Mouse (Mus musculus) MEL (cell line): ENCODE results near the gene Nfia. TPM values are rescaled to one million over a fixed set of nuclear protein-coding genes. Genes with fewer than 3 reads are reported as not detected.

ENCODE experiments used
- DNase-seq: peaks from one replicate; pipeline ENCODE4 v3.0.0; 2011; ENCODE audit warnings: low read depth, low spot score
- H3K27ac ChIP-seq: 2 replicates; pipeline ENCODE4 v1.5.1; 2012; ENCODE audit warnings: low read depth, mild to moderate bottlenecking, control low read depth, low read length, moderate library complexity; ENCODE audit not compliant: control insufficient read depth
- H3K27me3 ChIP-seq, 2 experiments: fragments of 150-350 bp in 1 of 2; sonication (generic) in 1 of 2; 2 replicates each; pipeline ENCODE4 v1.6.1; 2012; ENCODE audit warnings: low read length in 2 of 2, mild to moderate bottlenecking in 2 of 2, improper control_type of control experiment in 1 of 2, moderate library complexity in 1 of 2; ENCODE audit not compliant: insufficient read depth in 2 of 2, control insufficient read depth in 1 of 2
- H3K36me3 ChIP-seq, 2 experiments: 2 replicates each; pipeline ENCODE4 v1.6.1; 2012 to 2014; ENCODE audit warnings: low read length in 2 of 2, improper control_type of control experiment in 1 of 2, inconsistent platforms in 1 of 2, mild to moderate bottlenecking in 1 of 2; ENCODE audit not compliant: insufficient read depth in 2 of 2, control insufficient read depth in 1 of 2
- H3K4me1 ChIP-seq, 2 experiments: fragments of 150-350 bp in 1 of 2; sonication (generic) in 1 of 2; 2 replicates each; pipeline ENCODE4 v1.6.1; 2012; ENCODE audit warnings: low read length in 2 of 2, improper control_type of control experiment in 1 of 2, mild to moderate bottlenecking in 1 of 2; ENCODE audit not compliant: insufficient read depth in 2 of 2, control insufficient read depth in 1 of 2
- H3K4me3 ChIP-seq, 2 experiments: fragments of 150-350 bp in 1 of 2; sonication (generic) in 1 of 2; 2 replicates each; pipeline ENCODE4 v1.5.1; 2012; ENCODE audit warnings: low read depth in 2 of 2, low read length in 2 of 2, mild to moderate bottlenecking in 2 of 2, moderate library complexity in 2 of 2, control low read depth in 1 of 2, improper control_type of control experiment in 1 of 2; ENCODE audit not compliant: control insufficient read depth in 1 of 2, insufficient read depth in 1 of 2
- H3K79me2 ChIP-seq: 2 replicates; pipeline ENCODE4 v1.6.1; 2012; ENCODE audit warnings: mild to moderate bottlenecking, low read length, moderate library complexity; ENCODE audit not compliant: control insufficient read depth, poor library complexity, insufficient read depth
- H3K9ac ChIP-seq: 2 replicates; pipeline ENCODE4 v1.6.1; 2012; ENCODE audit warnings: low read depth, mild to moderate bottlenecking, control low read depth, low read length, moderate library complexity; ENCODE audit not compliant: control insufficient read depth, poor library complexity, severe bottlenecking
- H3K9me3 ChIP-seq: fragments of 150-350 bp; sonication (generic); replicated peaks from 2 replicates; pipeline ENCODE4 v1.6.1; 2012; ENCODE audit warnings: mild to moderate bottlenecking, low read length, improper control_type of control experiment, moderate library complexity; ENCODE audit not compliant: insufficient read depth
- BHLHE40 ChIP-seq: IDR thresholded peaks from 2 replicates; pipeline ENCODE4 v1.6.1; 2012; ENCODE audit warnings: low read depth, mild to moderate bottlenecking, inconsistent platforms, low read length, improper control_type of control experiment, borderline replicate concordance
- CHD1 ChIP-seq: IDR thresholded peaks from 2 replicates; pipeline ENCODE4 v1.6.1; 2012; ENCODE audit warnings: low read depth, mild to moderate bottlenecking, inconsistent platforms, low read length, improper control_type of control experiment
- CHD2 ChIP-seq: IDR thresholded peaks from 2 replicates; pipeline ENCODE4 v1.6.1; 2011; ENCODE audit warnings: low read length, improper control_type of control experiment
- CTCF ChIP-seq, 3 experiments: IDR thresholded peaks in 2 of 3; conservative IDR thresholded peaks in 1 of 3; 2 replicates each; pipeline ENCODE4 v1.5.1; 2011 to 2012; ENCODE audit warnings: low read length in 3 of 3, low read depth in 2 of 3, mild to moderate bottlenecking in 2 of 3, improper control_type of control experiment in 1 of 3, inconsistent platforms in 1 of 3, mixed read lengths in 1 of 3, moderate library complexity in 1 of 3; ENCODE audit not compliant: control insufficient read depth in 1 of 3, insufficient read depth in 1 of 3, poor library complexity in 1 of 3, severe bottlenecking in 1 of 3
- EP300 ChIP-seq, 2 experiments: IDR thresholded peaks; 2 replicates each; pipeline ENCODE4 v1.6.1; 2011; ENCODE audit warnings: improper control_type of control experiment in 2 of 2, low read length in 2 of 2, low read depth in 1 of 2, mild to moderate bottlenecking in 1 of 2
- ETS1 ChIP-seq: IDR thresholded peaks from 2 replicates; pipeline ENCODE4 v1.6.1; 2012; ENCODE audit warnings: low read depth, mild to moderate bottlenecking, inconsistent platforms, low read length, improper control_type of control experiment, moderate library complexity
- GABPA ChIP-seq: IDR thresholded peaks from 2 replicates; pipeline ENCODE4 v1.6.1; 2012; ENCODE audit warnings: low read depth, mild to moderate bottlenecking, inconsistent platforms, low read length, improper control_type of control experiment, moderate library complexity
- GATA1 ChIP-seq: IDR thresholded peaks from 2 replicates; pipeline ENCODE4 v1.6.1; 2011; ENCODE audit warnings: low read depth, low read length, improper control_type of control experiment
- KAT2A ChIP-seq: conservative IDR thresholded peaks from 2 replicates; pipeline ENCODE4 v1.6.1; 2012; ENCODE audit warnings: low read depth, low read length, improper control_type of control experiment, inconsistent platforms
- MAFK ChIP-seq: IDR thresholded peaks from 2 replicates; pipeline ENCODE4 v1.6.1; 2011; ENCODE audit warnings: low read depth, mild to moderate bottlenecking, low read length, improper control_type of control experiment, borderline replicate concordance
- MAX ChIP-seq: IDR thresholded peaks from 2 replicates; pipeline ENCODE4 v1.6.1; 2011; ENCODE audit warnings: low read length, improper control_type of control experiment
- MAZ ChIP-seq: IDR thresholded peaks from 2 replicates; pipeline ENCODE4 v1.6.1; 2012; ENCODE audit warnings: low read depth, mild to moderate bottlenecking, inconsistent platforms, low read length, improper control_type of control experiment
- MEF2A ChIP-seq: IDR thresholded peaks from 2 replicates; pipeline ENCODE4 v1.6.1; 2014; ENCODE audit warnings: low read depth, mild to moderate bottlenecking, inconsistent platforms, low read length, improper control_type of control experiment; ENCODE audit not compliant: poor library complexity, insufficient replicate concordance, severe bottlenecking; ENCODE audit errors: extremely low read depth
- MXI1 ChIP-seq: IDR thresholded peaks from 2 replicates; pipeline ENCODE4 v1.6.1; 2011; ENCODE audit warnings: mild to moderate bottlenecking, low read depth, low read length, improper control_type of control experiment
- MYB ChIP-seq: IDR thresholded peaks from 2 replicates; pipeline ENCODE4 v1.6.1; 2011; ENCODE audit warnings: mild to moderate bottlenecking, low read depth, low read length, improper control_type of control experiment
- MYC ChIP-seq: IDR thresholded peaks from 2 replicates; pipeline ENCODE4 v1.6.1; 2011; ENCODE audit warnings: low read depth, mild to moderate bottlenecking, low read length, improper control_type of control experiment, moderate library complexity
- POLR2AphosphoS5 ChIP-seq: IDR thresholded peaks from 2 replicates; pipeline ENCODE4 v1.6.1; 2012; ENCODE audit warnings: low read depth, borderline replicate concordance, mild to moderate bottlenecking, inconsistent platforms, low read length, moderate library complexity, mixed read lengths
- RCOR1 ChIP-seq: IDR thresholded peaks from 2 replicates; pipeline ENCODE4 v1.6.1; 2012; ENCODE audit warnings: low read depth, mild to moderate bottlenecking, inconsistent platforms, low read length, improper control_type of control experiment
- TAL1 ChIP-seq: IDR thresholded peaks from 2 replicates; pipeline ENCODE4 v1.6.1; 2012; ENCODE audit warnings: mild to moderate bottlenecking, inconsistent platforms, low read length, moderate library complexity, mixed read lengths
- TBP ChIP-seq: IDR thresholded peaks from 2 replicates; pipeline ENCODE4 v1.8.0; 2011; ENCODE audit warnings: low read depth, low read length, improper control_type of control experiment
- TCF12 ChIP-seq: IDR thresholded peaks from 2 replicates; pipeline ENCODE4 v1.6.1; 2014; ENCODE audit warnings: low read depth, mild to moderate bottlenecking, inconsistent platforms, low read length, improper control_type of control experiment, moderate library complexity
- UBTF ChIP-seq: IDR thresholded peaks from 2 replicates; pipeline ENCODE4 v1.6.1; 2012; ENCODE audit warnings: low read depth, mild to moderate bottlenecking, inconsistent platforms, low read length, improper control_type of control experiment, moderate library complexity, borderline replicate concordance; ENCODE audit not compliant: insufficient read depth
- USF1 ChIP-seq: IDR thresholded peaks from 2 replicates; pipeline ENCODE4 v1.6.1; 2014; ENCODE audit warnings: low read depth, mild to moderate bottlenecking, inconsistent platforms, low read length, improper control_type of control experiment, moderate library complexity
- USF2 ChIP-seq, 2 experiments: IDR thresholded peaks; 2 replicates each; pipeline ENCODE4 v1.6.1; 2011 to 2012; ENCODE audit warnings: improper control_type of control experiment in 2 of 2, low read length in 2 of 2, borderline replicate concordance in 1 of 2, inconsistent platforms in 1 of 2, low read depth in 1 of 2, mild to moderate bottlenecking in 1 of 2; ENCODE audit not compliant: insufficient read depth in 1 of 2
- ZC3H11A ChIP-seq: IDR thresholded peaks from 2 replicates; pipeline ENCODE4 v1.6.1; 2012; ENCODE audit warnings: low read depth, mild to moderate bottlenecking, inconsistent platforms, low read length, improper control_type of control experiment
- ZKSCAN1 ChIP-seq: IDR thresholded peaks from 2 replicates; pipeline ENCODE4 v1.6.1; 2012; ENCODE audit warnings: low read depth, mild to moderate bottlenecking, inconsistent platforms, low read length, improper control_type of control experiment, moderate library complexity
- polyA plus RNA-seq, 2 experiments: library from polyadenylated mRNA; stranded (reverse) in 1 of 2; unstranded in 1 of 2; fragments of >175 nt in 1 of 2; fragments of >200 nt in 1 of 2; gene quantifications; 2 replicates each; pipeline versions ENCODE4 v1.2.1 to v1.2.4; 2012; ENCODE audit warnings: low replicate concordance in 2 of 2, low read depth in 1 of 2; ENCODE audit not compliant: insufficient read length in 2 of 2, insufficient read depth in 1 of 2, missing spikeins in 1 of 2
- total RNA-seq: library from RNA; depleted of rRNA; stranded (reverse); fragments of 300-350 nt; gene quantifications from 2 replicates; pipeline ENCODE4 v1.2.3, GENCODE M21; 2012

Gene Nfia
- total and polyA plus RNA-seq, 3 experiments, result 10.2 to 20.5 (median 13.4) TPM

DNA sequence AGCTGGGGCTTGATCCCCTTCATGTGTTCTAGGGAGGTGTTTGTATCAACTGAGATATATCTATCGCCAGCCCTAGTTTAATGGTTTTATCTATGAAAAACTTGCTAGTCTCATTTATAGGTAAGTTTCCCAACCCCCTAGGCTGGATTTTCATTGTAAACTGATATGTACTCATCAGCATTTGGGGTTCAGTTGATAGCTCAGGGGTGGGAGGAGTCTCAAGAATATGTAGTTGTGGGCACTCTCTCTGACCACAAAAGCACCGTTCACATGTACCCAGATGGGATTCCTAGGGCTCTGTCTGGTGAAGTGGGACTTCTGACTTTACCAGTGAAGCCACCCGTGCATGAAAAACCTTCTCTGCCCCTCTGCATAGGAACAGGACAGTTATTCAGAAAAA lies 118.5 kb downstream of the Nfia start (continued):
- no peak for TF ChIP-seq MAFK
- TF ChIP-seq, all 39 proteins: peak for 9

DNA sequence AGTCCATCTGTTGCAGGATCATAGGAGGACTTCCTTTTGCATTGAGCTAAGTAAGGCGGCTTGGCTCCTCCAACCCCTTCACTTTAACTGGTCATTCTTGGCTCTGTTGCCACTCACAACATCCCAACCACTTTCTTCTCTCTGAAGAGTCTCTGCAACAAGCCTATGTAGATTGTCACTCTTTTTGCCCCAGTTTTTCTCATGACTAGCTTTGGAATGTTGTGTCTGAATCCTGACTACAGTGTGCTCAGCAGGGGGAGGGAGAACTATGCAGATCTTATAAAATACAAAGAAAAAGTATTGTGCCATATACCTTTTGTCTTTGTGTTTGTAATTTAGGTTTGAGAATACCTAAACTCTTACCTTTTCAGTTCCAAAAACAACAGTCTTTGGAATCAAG lies 119.1 kb downstream of the Nfia start:
- Histone ChIP-seq H3K4me3 (no peak overlapping the region), H3K4me1 (peaks cover 36 to 41% of the 10 kb centered on the region in 2 experiments), H3K9ac (no peak overlapping the region), H3K9me3 (no peaks in the 10 kb centered on the region), H3K27ac (peak overlapping the region; percentile 14; the same call in 1 of the 2 replicates), H3K27me3 (no peaks in the 10 kb centered on the region), H3K79me2 (peaks cover 29% of the 10 kb centered on the region), H3K36me3 (peaks cover 9 to 66% of the 10 kb centered on the region in 2 experiments)
- no peak for DNase-seq
- TF ChIP-seq POLR2AphosphoS5 (no peak), MAX (no peak), CTCF (IDR thresholded peaks at IDR 0.05 in 2 of 3, conservative IDR thresholded peaks at IDR 0.05 in 1 of 3; ENCODE audit: control insufficient read depth in 1 of 3, insufficient read depth in 1 of 3, low read depth in 2 of 3, low read length in 3 of 3, poor library complexity in 1 of 3, severe bottlenecking in 1 of 3) (no peak), UBTF (no peak), MEF2A (no peak), GATA1 (no peak)

DNA sequence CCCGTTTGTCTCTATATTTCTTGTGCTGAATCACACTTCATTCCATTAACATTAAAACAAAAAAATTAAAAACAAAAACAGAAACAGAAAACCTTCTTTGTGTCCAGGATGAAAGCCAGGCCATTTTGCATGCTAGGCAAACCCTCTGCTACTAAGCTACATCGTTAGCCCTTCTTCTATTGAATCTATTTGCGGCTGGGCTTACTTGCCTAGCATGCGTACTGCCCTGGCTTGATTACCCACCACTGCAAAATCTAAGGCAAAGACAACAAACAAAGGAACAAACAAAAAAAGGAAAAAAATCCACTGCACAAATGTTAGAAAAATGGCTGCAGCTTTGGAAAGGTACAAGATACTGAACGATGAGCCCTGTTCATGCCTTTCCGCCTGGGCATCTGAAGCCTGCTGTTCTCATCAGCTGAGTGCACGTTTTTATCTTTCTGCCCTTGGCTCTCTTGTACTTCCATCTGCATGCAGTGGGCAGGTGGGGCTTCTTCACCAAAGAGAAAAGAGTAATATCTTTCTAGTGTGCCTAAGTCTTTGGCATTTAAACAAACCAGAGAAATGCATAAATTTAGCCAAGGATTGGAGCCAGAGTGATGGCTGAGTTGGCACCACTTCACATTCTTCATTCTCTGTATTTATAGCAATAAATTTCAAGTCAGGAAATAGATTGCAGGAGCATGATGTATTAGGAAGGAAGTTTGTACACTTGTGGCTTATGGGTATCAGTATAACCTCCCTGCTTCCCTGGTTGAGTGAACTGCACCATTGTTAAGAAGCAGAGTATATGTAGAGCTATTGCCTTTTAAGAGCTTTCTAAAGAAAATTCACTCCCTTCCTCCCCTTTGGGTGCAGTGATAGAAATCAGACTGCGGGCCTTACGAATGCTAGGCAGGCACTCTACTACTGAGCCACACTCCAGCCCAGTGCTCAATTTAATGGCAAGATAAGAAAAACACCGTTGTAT lies 121.7 kb downstream of the Nfia start:
- Histone ChIP-seq H3K27me3 (no peaks in the 10 kb centered on the region), H3K79me2 (peaks cover 36% of the 10 kb centered on the region), H3K9ac (no peak overlapping the region), H3K4me1 (peaks cover 43 to 44% of the 10 kb centered on the region in 2 experiments), H3K36me3 (peaks cover 3 to 65% of the 10 kb centered on the region in 2 experiments; a peak in 3 of 4 replicates), H3K27ac (peak overlapping the region; percentile 44), H3K4me3 (peak overlapping the region in 1 of 2 experiments; percentile 24; a peak in 2 of 4 replicates), H3K9me3 (no peaks in the 10 kb centered on the region)
- peak; percentile 79 for DNase-seq
- TF ChIP-seq GABPA (no peak), MAZ (no peak), ETS1 (peak; percentile 84), MAX (no peak), USF2 (IDR thresholded peaks at IDR 0.05; ENCODE audit: borderline replicate concordance in 1 of 2, insufficient read depth in 1 of 2, low read depth in 1 of 2, low read length in 2 of 2) (no peak), RCOR1 (peak; percentile 67), EP300 (IDR thresholded peaks at IDR 0.05; ENCODE audit: low read depth in 1 of 2, low read length in 2 of 2) (peak; percentile 33 to 40; a peak in 3 of 4 replicates), CHD1 (peak; percentile 87; the same call in 1 of the 2 replicates), CHD2 (no peak), MXI1 (peak; percentile 63), MYB (no peak), USF1 (no peak), TAL1 (no peak; the same call in 1 of the 2 replicates), GATA1 (peak; percentile 61), MAFK (no peak), ZKSCAN1 (no peak), KAT2A (no peak), BHLHE40 (peak; percentile 60; the same call in 1 of the 2 replicates), TBP (peak; percentile 29), TCF12 (peak; percentile 27; the same call in 1 of the 2 replicates), ZC3H11A (no peak), MYC (0 out of 2 replicates have a peak, but pooled peaks have one; percentile 40)
